8 mouse cellular contexts compared by ENCODE assay signal in the genomic region with DNA sequence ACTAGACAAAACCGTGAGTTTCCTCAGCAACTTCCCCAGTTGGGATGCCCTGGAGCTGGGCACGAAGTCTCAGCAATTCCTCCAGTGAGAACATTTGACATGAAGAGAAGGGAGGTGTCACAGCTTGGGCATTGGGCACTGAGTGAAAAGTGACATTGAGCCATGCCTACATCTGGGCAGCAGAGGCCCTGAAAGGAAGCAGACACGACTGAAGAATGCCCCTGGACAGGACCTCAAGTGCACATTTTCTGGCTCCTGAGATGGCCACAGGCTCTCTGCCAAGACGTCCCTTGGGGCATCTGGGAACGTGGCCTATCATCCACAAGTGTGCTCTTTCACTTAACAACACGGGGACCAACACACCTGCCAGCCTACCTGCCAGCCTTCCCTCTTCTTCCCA. TPM values are rescaled to one million over a fixed set of nuclear protein-coding genes. Genes with fewer than 3 reads are reported as not detected.
A peak's percentile ranks its signal among the peaks of the same experiment; 100 is the strongest.
DNase-seq lines count a peak whose midpoint lies in the region; ATAC-seq and TF ChIP-seq lines count a peak whose summit lies in the region.

No protein-coding gene starts in this region.

- H3K79me2 ChIP-seq in macrophage (ENCODE audit: inconsistent target) = peaks cover 34% of the 10 kb centered on the region

- H3K4me1 ChIP-seq in embryonic facial prominence, embryonic 10.5 days = peaks cover 28% of the 10 kb centered on the region
- peaks cover 14% of the 10 kb centered on the region; the same call in 1 of the 2 replicates for H3K4me1 ChIP-seq in hindbrain, postnatal 0 days (ENCODE audit: insufficient read depth, low read length)

- WGBS in embryonic facial prominence, embryonic 10.5 days = 56% methylated on average over 6 of the region's 6 CpGs
- 33% methylated on average over 6 of the region's 6 CpGs for WGBS in hindbrain, postnatal 0 days
- WGBS in macrophage (ENCODE audit: missing documents) = 16% methylated on average over 4 of the region's 6 CpGs

- H3K27me3 ChIP-seq in embryonic facial prominence, embryonic 10.5 days (replicated peaks; ENCODE audit: low read depth, poor library complexity, severe bottlenecking) = no peaks in the 10 kb centered on the region; the same call in 1 of the 2 replicates
- no peaks in the 10 kb centered on the region for H3K27me3 ChIP-seq in hindbrain, postnatal 0 days (ENCODE audit: insufficient read depth, low read length)

- no peaks in the 10 kb centered on the region for H3K36me3 ChIP-seq in embryonic facial prominence, embryonic 10.5 days (replicated peaks)
- no peaks in the 10 kb centered on the region for H3K36me3 ChIP-seq in hindbrain, postnatal 0 days (ENCODE audit: insufficient read depth, low read length)
- no peaks in the 10 kb centered on the region for H3K36me3 ChIP-seq in macrophage (ENCODE audit: inconsistent target)

- ATAC-seq in hindbrain, postnatal 0 days = no peak

- no peak for TF ChIP-seq CTCF in hindbrain, postnatal 0 days (IDR thresholded peaks at IDR 0.05; ENCODE audit: low read depth)

- peak overlapping the region; percentile 94 for H3K4me3 ChIP-seq in embryonic facial prominence, embryonic 10.5 days
- peak overlapping the region; percentile 71 for H3K4me3 ChIP-seq in hindbrain, postnatal 0 days (ENCODE audit: low read length)
- H3K4me3 ChIP-seq in macrophage (ENCODE audit: inconsistent target) = peak overlapping the region; percentile 61

- peak overlapping the region; percentile 99 for H3K4me2 ChIP-seq in hindbrain, postnatal 0 days (ENCODE audit: low read depth, low read length)

- H3K9me3 ChIP-seq in embryonic facial prominence, embryonic 10.5 days = no peaks in the 10 kb centered on the region
- no peaks in the 10 kb centered on the region for H3K9me3 ChIP-seq in hindbrain, postnatal 0 days (ENCODE audit: low read length)

- DNase-seq in kidney, adult 8-10 months = peak; percentile 31 to 33
- no peak for DNase-seq in kidney, adult 11 months
- DNase-seq in embryonic facial prominence, embryonic 10.5 days (ENCODE audit: low spot score) = no peak
- no peak for DNase-seq in hindbrain, postnatal 0 days (ENCODE audit: low spot score)
- DNase-seq in thymus, postnatal 36 days = no peak
- no peak for DNase-seq in left cerebral cortex, adult 11 months (ENCODE audit: low spot score)
- no peak for DNase-seq in urinary bladder, postnatal 10 days (ENCODE audit: low spot score)

- H3K9ac ChIP-seq in hindbrain, postnatal 0 days (replicated peaks; ENCODE audit: low read length) = no peak overlapping the region

- no peak overlapping the region; the same call in 1 of the 2 replicates for H3K27ac ChIP-seq in embryonic facial prominence, embryonic 10.5 days (replicated peaks)
- H3K27ac ChIP-seq in hindbrain, postnatal 0 days = no peak overlapping the region
- H3K27ac ChIP-seq in macrophage = no peak overlapping the region

RNA-seq across cellular contexts. Expression of gene Fbrsl1, which starts 1.0 kb away (rescaled TPM):
- 21.5 and 23.5 TPM in 2 replicates for polyA plus RNA-seq in embryonic facial prominence, embryonic 10.5 days (2016; fragmentation: Nextera tagmentation; extraction: Ambion mirVana)
- 38.0 and 41.1 TPM in 2 replicates for total RNA-seq in hindbrain, postnatal 0 days (2014; rRNA removed)
- polyA plus RNA-seq in hindbrain, postnatal 0 days (2015; fragmentation: Nextera tagmentation; extraction: Ambion mirVana) = 15.4 and 18.8 TPM in 2 replicates
- total RNA-seq in macrophage (2018; cell fraction: chromatin; rRNA removed) = 100 to 1,000 TPM in 4 of 26 experiments, 10 to 100 TPM in 22; 27.4 to 134 (median 55.6) TPM
- 10 to 100 TPM; 11.8 to 42.9 (median 20.4) TPM for total RNA-seq in macrophage (2018; cell fraction: cytosol; rRNA removed)
- 100 to 1,000 TPM in 1 of 26 experiments, 10 to 100 TPM in 25; 22.6 to 101 (median 46.3) TPM for total RNA-seq in macrophage (2018; cell fraction: nucleus; rRNA removed)
- 10.0 to 18.7 TPM (median 11.8 TPM) in 3 replicates for polyA plus RNA-seq in macrophage (2018)

Comparison
In these comparisons a context has a peak if more than half of its experiments do, and no peak if none do; other contexts are left out.
1. DNase-seq: peak in kidney, adult 8-10 months (2 of 2); none in kidney, adult 11 months (single experiment), embryonic facial prominence, embryonic 10.5 days (single experiment), hindbrain, postnatal 0 days (single experiment), thymus, postnatal 36 days (0 of 2), left cerebral cortex, adult 11 months (single experiment) and urinary bladder, postnatal 10 days (single experiment).
2. Peak in every context shown above with its lines, with median percentiles within 50 percentile points of each other: H3K4me3 ChIP-seq.